Mouse (Mus musculus) kidney, adult 2 months (tissue): ENCODE results near the gene Sis.

Experiments used
- CTCF ChIP-seq: fragments of 200-500 bp; conservative IDR thresholded peaks from 2 replicates; pipeline ENCODE4 v1.5.1; 2011; ENCODE audit warnings: low read depth, mild to moderate bottlenecking, control low read depth, low read length, moderate library complexity, mixed read lengths; ENCODE audit not compliant: insufficient read depth, insufficient read length
- POLR2A ChIP-seq: fragments of 200-500 bp; IDR thresholded peaks from one replicate; pipeline ENCODE4 v1.6.1; 2011; ENCODE audit warnings: low read depth, low read length, control low read depth

- no peak for TF ChIP-seq CTCF
- no peak for TF ChIP-seq POLR2A
These were observed 8.9 kb upstream of the Sis start for GRCm38 (mm10) chr3:72976602-72977001.
